Mouse (Mus musculus) hindbrain, embryonic 16.5 days (tissue): ENCODE measurements around the gene Fcrl5. TPM values are rescaled to one million over a fixed set of nuclear protein-coding genes. Genes with fewer than 3 reads are reported as not detected.
A peak's percentile ranks its signal among the peaks of the same experiment; 100 is the strongest.

Source experiments
- ATAC-seq: fragments of 200-750 bp; cut with Nextera tagmentation; 2 replicates; pipeline ENCODE4 v1.8.0; 2017; ENCODE audit warnings: moderate TSS enrichment, moderate library complexity
- H3K27ac ChIP-seq: fragments of 300-500 bp; sonication (generic); 2 replicates; pipeline ENCODE4 v1.5.1; 2014; ENCODE audit warnings: low read depth, mild to moderate bottlenecking, control low read depth, low read length, moderate library complexity
- H3K27me3 ChIP-seq: fragments of 300-500 bp; sonication (generic); replicated peaks from 2 replicates; pipeline ENCODE4 v1.6.1; 2014; ENCODE audit warnings: low read length; ENCODE audit not compliant: control insufficient read depth, insufficient read depth
- H3K36me3 ChIP-seq: fragments of 300-500 bp; sonication (generic); 2 replicates; pipeline ENCODE4 v1.6.1; 2014; ENCODE audit warnings: mild to moderate bottlenecking, low read length, moderate library complexity, mixed read lengths; ENCODE audit not compliant: control insufficient read depth, insufficient read depth
- H3K4me1 ChIP-seq: fragments of 300-500 bp; sonication (generic); 2 replicates; pipeline ENCODE4 v1.6.1; 2014; ENCODE audit warnings: low read depth, low read length; ENCODE audit not compliant: control insufficient read depth, insufficient read depth
- H3K4me2 ChIP-seq: fragments of 300-500 bp; sonication (generic); 2 replicates; pipeline ENCODE4 v1.6.1; 2014; ENCODE audit warnings: mild to moderate bottlenecking, low read length, control low read depth, moderate library complexity
- H3K4me3 ChIP-seq: fragments of 300-500 bp; sonication (generic); 2 replicates; pipeline ENCODE4 v1.5.1; 2014; ENCODE audit warnings: mild to moderate bottlenecking, low read length, control low read depth, moderate library complexity
- H3K9ac ChIP-seq: fragments of 300-500 bp; sonication (generic); 2 replicates; pipeline ENCODE4 v1.6.1; 2014; ENCODE audit warnings: low read depth, mild to moderate bottlenecking, control low read depth, low read length, moderate library complexity
- H3K9me3 ChIP-seq: fragments of 300-500 bp; sonication (generic); 2 replicates; pipeline ENCODE4 v1.6.1; 2014; ENCODE audit warnings: mild to moderate bottlenecking, low read length, moderate library complexity; ENCODE audit not compliant: control insufficient read depth
- WGBS: fragments of 180-500 bp; shearing (Covaris S2); extraction: QIAGEN DNeasy Blood & Tissue Kit; methylation state at CpG from one replicate; pipeline ENCODE4 v1.1.7; 2014; 5-methylcytosine and 5-hydroxymethylcytosine counted together
- polyA plus RNA-seq: library from polyadenylated mRNA; unstranded; fragments of >200 nt; fragmentation: Nextera tagmentation; extraction: Ambion mirVana; gene quantifications from 2 replicates; pipeline ENCODE4 v1.2.1, GENCODE M21; 2015

Gene Fcrl5
- polyA plus RNA-seq, 1 experiment from 2014 or later: not detected

GRCm38 (mm10) chr3:87533667-87534378 is 98.2 kb downstream of the Fcrl5 start:
- Histone ChIP-seq H3K36me3 (peaks cover 61% of the 10 kb centered on the region), H3K4me2 (no peak overlapping the region), H3K4me1 (no peaks in the 10 kb centered on the region), H3K27me3 (no peaks in the 10 kb centered on the region), H3K9ac (no peak overlapping the region), H3K27ac (no peak overlapping the region), H3K9me3 (no peaks in the 10 kb centered on the region), H3K4me3 (no peak overlapping the region)
- 93% methylated on average over 7 of the region's 7 CpGs for WGBS
- ATAC-seq: no peak

- WGBS: 89% methylated on average over 10 of the region's 10 CpGs
- no peak for ATAC-seq
- peaks cover 32% of the 10 kb centered on the region for H3K36me3 ChIP-seq
Observed at GRCm38 (mm10) chr3:87538034-87538433, 102.5 kb downstream of the Fcrl5 start.

DNA sequence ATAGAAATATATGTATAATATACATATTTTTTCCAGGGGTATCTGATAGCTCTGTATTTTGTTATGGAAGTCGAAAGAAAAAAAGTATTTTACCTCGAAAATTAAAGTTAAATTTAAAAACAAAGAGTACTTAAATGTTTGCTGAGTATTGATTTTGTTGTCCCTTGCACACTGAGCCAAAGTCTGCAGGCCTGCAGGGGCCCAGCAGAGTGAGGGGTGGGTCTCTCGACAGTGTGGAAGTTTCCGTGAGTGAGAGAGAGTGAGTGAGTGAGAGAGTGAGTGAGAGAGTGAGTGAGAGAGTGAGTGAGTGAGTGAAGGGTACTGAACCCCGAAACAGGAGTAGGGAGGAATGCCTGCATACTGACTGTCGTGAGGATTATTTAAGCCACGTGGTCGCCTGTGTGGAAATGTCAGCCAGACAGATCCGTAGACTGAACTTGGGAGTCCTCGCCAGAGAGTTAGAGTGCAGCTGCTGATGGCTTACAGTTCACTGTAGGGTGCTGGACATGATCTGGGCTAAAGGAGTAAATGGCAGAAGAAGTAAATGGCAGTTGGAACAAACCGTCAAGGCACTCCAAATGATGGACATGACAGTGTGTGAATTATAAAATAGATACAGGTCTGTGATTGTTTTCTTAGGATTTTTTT is 104.6 kb downstream of the Fcrl5 start:
- H3K4me2 ChIP-seq: no peak overlapping the region
- H3K27ac ChIP-seq: no peak overlapping the region
- no peak overlapping the region for H3K9ac ChIP-seq
- H3K4me3 ChIP-seq: no peak overlapping the region
- H3K4me1 ChIP-seq: peaks cover 6% of the 10 kb centered on the region; the same call in 1 of the 2 replicates
- no peaks in the 10 kb centered on the region for H3K9me3 ChIP-seq
- no peak for ATAC-seq
- H3K27me3 ChIP-seq: no peaks in the 10 kb centered on the region
- WGBS: 73% methylated on average over 11 of the region's 11 CpGs
- H3K36me3 ChIP-seq: peaks cover 20% of the 10 kb centered on the region

More at GRCm38 (mm10) chr3:87538034-87538433, 102.5 kb downstream of the Fcrl5 start:
- Histone ChIP-seq H3K4me3 (no peak overlapping the region), H3K4me2 (no peak overlapping the region), H3K27ac (no peak overlapping the region), H3K4me1 (peaks cover 6% of the 10 kb centered on the region; the same call in 1 of the 2 replicates), H3K9ac (no peak overlapping the region), H3K27me3 (no peaks in the 10 kb centered on the region), H3K9me3 (no peaks in the 10 kb centered on the region)

GRCm38 (mm10) chr3:87540714-87541113 is 105.1 kb downstream of the Fcrl5 start:
- H3K9ac ChIP-seq: no peak overlapping the region; the same call in 1 of the 2 replicates

GRCm38 (mm10) chr3:87542481-87543215 is 107.1 kb downstream of the Fcrl5 start:
- H3K4me1 ChIP-seq: peaks cover 6% of the 10 kb centered on the region; the same call in 1 of the 2 replicates
- H3K9ac ChIP-seq: no peak overlapping the region
- no peak overlapping the region for H3K27ac ChIP-seq
- H3K27me3 ChIP-seq: no peaks in the 10 kb centered on the region
- 28% methylated on average over 7 of the region's 7 CpGs for WGBS
- no peak overlapping the region for H3K4me3 ChIP-seq
- no peaks in the 10 kb centered on the region for H3K36me3 ChIP-seq
- no peak for ATAC-seq
- H3K4me2 ChIP-seq: no peak overlapping the region
- no peaks in the 10 kb centered on the region for H3K9me3 ChIP-seq

More at GRCm38 (mm10) chr3:87540714-87541113, 105.1 kb downstream of the Fcrl5 start:
- H3K9me3 ChIP-seq: no peaks in the 10 kb centered on the region
- H3K27ac ChIP-seq: peak overlapping the region; percentile 39; the same call in 1 of the 2 replicates
- 9% methylated on average over 8 of the region's 8 CpGs for WGBS
- H3K4me1 ChIP-seq: peaks cover 6% of the 10 kb centered on the region; the same call in 1 of the 2 replicates
- H3K36me3 ChIP-seq: peaks cover 15% of the 10 kb centered on the region
- H3K27me3 ChIP-seq: no peaks in the 10 kb centered on the region
- no peak overlapping the region for H3K4me2 ChIP-seq
- no peak for ATAC-seq
- no peak overlapping the region for H3K4me3 ChIP-seq

DNA sequence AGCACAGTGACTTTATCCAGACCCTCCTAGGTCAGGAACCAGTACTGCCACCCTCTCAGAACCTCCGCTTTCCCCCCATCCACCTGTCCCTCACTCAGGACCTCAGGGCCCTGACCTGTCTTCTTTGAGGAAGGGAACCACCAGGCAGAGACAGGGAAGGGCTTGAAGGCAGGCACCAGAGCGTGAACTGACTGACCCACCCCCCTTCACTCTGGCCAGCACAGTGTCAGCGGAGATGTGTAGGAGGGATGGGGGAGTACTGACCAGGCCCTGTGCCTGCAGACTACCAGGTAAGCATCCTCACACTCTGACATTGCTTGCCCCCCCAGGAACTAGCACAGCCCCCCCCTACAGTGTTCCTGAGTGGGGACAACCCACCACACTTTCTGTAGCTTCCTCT is 110.0 kb downstream of the Fcrl5 start:
- Histone ChIP-seq H3K27me3 (no peaks in the 10 kb centered on the region), H3K4me3 (no peak overlapping the region), H3K9ac (no peak overlapping the region), H3K27ac (no peak overlapping the region), H3K4me1 (peaks cover 6% of the 10 kb centered on the region; the same call in 1 of the 2 replicates), H3K9me3 (no peaks in the 10 kb centered on the region), H3K36me3 (no peaks in the 10 kb centered on the region), H3K4me2 (no peak overlapping the region)
- no peak for ATAC-seq
- WGBS: 58% methylated on average over 3 of the region's 3 CpGs

- 73% methylated on average over 10 of the region's 10 CpGs for WGBS
- H3K27me3 ChIP-seq: no peaks in the 10 kb centered on the region
- H3K4me1 ChIP-seq: no peaks in the 10 kb centered on the region
- no peak overlapping the region for H3K4me3 ChIP-seq
- no peak overlapping the region for H3K27ac ChIP-seq
- no peak overlapping the region for H3K9ac ChIP-seq
- no peaks in the 10 kb centered on the region for H3K36me3 ChIP-seq
- H3K9me3 ChIP-seq: no peaks in the 10 kb centered on the region
- no peak overlapping the region for H3K4me2 ChIP-seq
- no peak for ATAC-seq
Observed at GRCm38 (mm10) chr3:87546291-87546721, 110.7 kb downstream of the Fcrl5 start.

- no peak for ATAC-seq
- H3K9me3 ChIP-seq: no peaks in the 10 kb centered on the region
- no peaks in the 10 kb centered on the region for H3K27me3 ChIP-seq
- no peak overlapping the region for H3K27ac ChIP-seq
- no peaks in the 10 kb centered on the region for H3K4me1 ChIP-seq
- H3K36me3 ChIP-seq: no peaks in the 10 kb centered on the region
- 0 out of 2 replicates have a peak overlapping the region, but pooled peaks have one; percentile 8 for H3K4me2 ChIP-seq
- H3K4me3 ChIP-seq: no peak overlapping the region
- no peak overlapping the region for H3K9ac ChIP-seq
- WGBS: 28% methylated on average over 14 of the region's 14 CpGs
Observed at GRCm38 (mm10) chr3:87549908-87550307, 114.3 kb downstream of the Fcrl5 start.
